Mouse (Mus musculus) cerebellum, adult 2 months (tissue): ENCODE data around the gene Wscd2.

Experiments
- CTCF ChIP-seq: fragments of 200-500 bp; IDR thresholded peaks from 2 replicates; pipeline ENCODE4 v1.5.1; 2011; ENCODE audit warnings: low read depth, mild to moderate bottlenecking, control low read depth, low read length, moderate library complexity, borderline replicate concordance; ENCODE audit not compliant: insufficient read depth
- POLR2A ChIP-seq: fragments of 200-500 bp; IDR thresholded peaks from 2 replicates; pipeline ENCODE4 v1.6.1; 2011; ENCODE audit warnings: low read length, control low read depth, borderline replicate concordance; ENCODE audit not compliant: insufficient read depth

- TF ChIP-seq CTCF, result no peak
- no peak for TF ChIP-seq POLR2A
Measured at GRCm38 (mm10) chr5:113506779-113507178, 16.6 kb downstream of the Wscd2 start.
